Mouse (Mus musculus) layer of hippocampus, postnatal 36 days (tissue): ENCODE results near the gene Smarcd3. TPM values are rescaled to one million over a fixed set of nuclear protein-coding genes. Genes with fewer than 3 reads are reported as not detected.
A peak's percentile ranks its signal among the peaks of the same experiment; 100 is the strongest.

Experiments
- DNase-seq, 2 experiments: peaks; one replicate each; pipeline ENCODE4 v3.0.0; 2022
- microRNA-seq, 2 experiments: library from miRNA; unstranded; fragments of <30 nt; microRNA quantifications; one replicate each; pipeline ENCODE4 v1.2.0; 2021
- total RNA-seq, 2 experiments: library from RNA; stranded (reverse); gene quantifications; 2 replicates each; pipeline ENCODE4 v1.2.3; 2021

Gene Smarcd3
- total RNA-seq, 2 experiments from 2014 or later = 88.0 to 89.8 TPM

DNA sequence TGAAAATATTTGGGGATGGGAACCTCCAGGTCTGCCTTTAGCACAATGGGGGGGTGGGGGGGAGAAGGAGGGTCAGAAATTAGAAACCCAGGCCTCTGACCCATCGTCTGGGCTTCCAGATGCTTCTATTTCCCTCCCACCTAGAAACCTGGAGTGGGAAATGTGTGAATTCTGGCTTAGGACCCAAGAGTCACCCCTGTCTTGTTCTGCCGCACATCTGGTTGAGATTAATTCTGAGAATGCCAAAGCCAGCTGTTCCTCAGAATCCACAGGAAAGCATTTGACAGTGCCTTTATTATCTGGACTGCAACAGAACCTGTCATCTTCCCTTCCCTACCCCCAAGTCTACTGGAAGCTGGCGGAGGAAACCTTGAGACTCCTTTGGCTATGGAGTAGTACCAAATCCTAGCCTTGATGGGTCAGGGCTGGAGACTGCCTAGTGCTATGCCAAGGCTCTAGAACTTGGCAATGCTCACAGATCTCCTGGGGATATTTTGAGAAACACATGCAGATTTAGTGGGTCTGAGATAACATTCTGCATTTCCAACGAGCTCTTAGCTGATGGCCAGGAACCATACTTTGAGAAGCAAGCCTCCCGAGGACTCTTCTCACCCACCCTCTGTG lies 70.5 kb downstream of the Smarcd3 start:
- no peak for DNase-seq

DNA sequence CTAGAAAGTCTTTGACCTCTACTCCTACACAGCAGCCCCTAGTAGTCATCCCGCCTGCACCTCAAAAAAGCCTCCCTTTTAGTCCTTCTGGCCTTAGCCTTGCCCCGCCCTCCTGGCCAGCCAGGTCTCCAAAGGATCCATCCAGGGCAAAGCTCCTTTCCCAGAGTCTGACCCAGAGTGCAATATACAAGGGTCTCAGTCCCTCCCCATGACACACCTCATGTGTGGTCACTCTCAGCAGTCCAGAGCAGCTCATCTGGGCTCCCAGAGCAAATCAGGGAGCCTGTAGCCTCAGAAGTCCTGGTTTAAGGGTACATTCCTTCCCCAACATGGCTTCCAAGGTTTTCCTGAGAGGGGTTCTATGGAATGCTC lies 72.9 kb downstream of the Smarcd3 start:
- DNase-seq = no peak

DNA sequence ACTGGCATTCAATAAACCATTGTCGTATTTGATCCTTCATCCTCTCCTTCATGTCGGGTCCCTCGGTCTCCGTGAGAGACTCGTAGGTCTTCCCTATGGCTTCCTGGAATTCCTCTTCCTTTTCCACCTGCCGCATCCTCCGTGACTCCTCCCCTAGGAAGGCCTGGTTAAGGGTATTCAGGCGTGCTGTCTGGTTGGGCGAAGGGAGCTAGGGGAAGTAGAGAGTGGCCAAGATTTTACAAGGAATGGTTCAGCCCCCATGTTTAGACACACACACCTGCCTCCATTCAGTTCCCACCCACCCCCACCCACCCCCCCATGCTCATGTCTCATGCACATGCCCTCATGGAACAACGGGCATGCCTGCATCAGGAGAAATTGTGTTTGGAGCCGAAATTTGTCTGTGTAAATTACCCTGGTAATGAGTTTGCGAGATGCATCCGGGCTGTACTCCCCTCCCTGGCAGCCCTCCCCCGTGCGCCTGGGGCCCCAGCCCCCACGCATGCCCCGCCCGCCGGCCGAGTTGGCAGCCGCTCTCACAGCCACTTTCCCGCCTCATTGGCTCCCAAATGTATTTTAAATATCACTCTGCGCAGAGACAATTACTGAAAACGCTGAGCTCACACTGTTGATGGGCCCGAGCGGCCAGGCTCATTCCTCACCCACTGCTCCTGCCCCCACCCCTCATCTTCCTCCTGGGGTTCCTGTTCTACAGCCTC lies 73.5 kb downstream of the Smarcd3 start:
- peak; percentile 51 to 54 for DNase-seq

DNA sequence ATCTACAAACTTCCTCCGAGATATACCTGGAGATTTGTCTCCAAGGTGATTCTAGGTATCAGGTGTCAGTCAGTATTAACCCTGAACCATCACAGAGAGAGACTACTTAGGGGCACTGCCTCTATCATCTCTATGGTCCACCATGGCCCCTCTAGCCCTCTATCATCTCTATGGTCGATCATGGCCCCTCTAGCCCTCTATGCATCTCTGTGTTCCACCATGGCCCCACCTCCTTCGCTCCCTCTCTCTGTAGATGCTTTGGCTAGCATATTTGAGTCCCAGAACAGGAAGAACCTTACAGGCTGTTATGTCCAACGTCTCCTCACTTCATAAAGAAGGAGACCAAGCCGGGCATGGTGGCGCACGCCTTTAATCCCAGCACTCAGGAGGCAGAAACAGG lies 81.6 kb downstream of the Smarcd3 start:
- DNase-seq = no peak

DNA sequence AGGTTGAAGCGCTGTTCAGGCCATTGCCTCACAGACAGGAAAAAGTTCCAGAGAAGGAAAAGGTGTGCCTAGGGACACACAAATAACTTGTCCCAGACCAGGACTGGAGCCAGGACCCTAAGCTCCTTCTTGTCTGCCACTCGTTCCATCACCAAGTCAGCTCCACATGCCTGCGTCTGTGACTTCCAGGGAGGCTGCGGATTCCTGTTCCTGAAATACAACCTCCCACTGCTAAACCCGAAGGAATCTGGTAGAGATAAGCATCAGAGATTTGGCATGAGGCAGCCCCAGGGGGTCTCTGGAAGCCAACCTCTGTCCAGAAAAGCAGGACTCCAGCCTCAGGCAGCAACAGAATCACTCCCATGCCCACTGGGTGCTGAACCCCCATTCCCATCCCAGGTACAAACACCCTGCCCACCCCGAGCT lies 83.1 kb downstream of the Smarcd3 start:
- no peak for DNase-seq

Small RNAs within 50 kb of the gene (microRNA-seq; reads per million reads assigned to microRNA genes)
- 1,547 to 2,368 reads per million in 2 experiments for gene Mir671

Other genes with a start within 250 kb of the Smarcd3 start
- gene Atg9b, start 232.3 kb downstream of the Smarcd3 start, total RNA-seq = 1 to 10 TPM; 3.0 to 4.2 TPM
- gene Abcb8, start 230.7 kb downstream of the Smarcd3 start, total RNA-seq = 10 to 100 TPM; 51.9 to 58.7 TPM
- under 1 TPM in 1 of 2 experiments, not detected in 1; 0.23 TPM for gene Asic3, start 211.0 kb downstream of the Smarcd3 start, total RNA-seq
- 100 to 1,000 TPM; 122 TPM for gene Cdk5, start 200.9 kb downstream of the Smarcd3 start, total RNA-seq
- 10 to 100 TPM; 25.6 to 33.2 TPM for gene Slc4a2, start 200.6 kb downstream of the Smarcd3 start, total RNA-seq
- 100 to 1,000 TPM; 121 to 144 TPM for gene Fastk, start 179.1 kb downstream of the Smarcd3 start, total RNA-seq
- gene Tmub1, start 176.6 kb downstream of the Smarcd3 start, total RNA-seq = 10 to 100 TPM; 18.6 to 19.8 TPM
- 100 to 1,000 TPM; 635 to 641 TPM for gene Agap3, start 172.2 kb downstream of the Smarcd3 start, total RNA-seq
- not detected for gene Gbx1, start 97.2 kb downstream of the Smarcd3 start, total RNA-seq
- under 1 TPM in 1 of 2 experiments, not detected in 1; 0.25 TPM for gene Asb10, start 83.4 kb downstream of the Smarcd3 start, total RNA-seq
- not detected for gene 4931409K22Rik, start 67.6 kb downstream of the Smarcd3 start, total RNA-seq
- 10 to 100 TPM; 74.5 to 77.3 TPM for gene Abcf2, start 46.9 kb downstream of the Smarcd3 start, total RNA-seq
- 10 to 100 TPM; 58.0 to 61.2 TPM for gene Chpf2, start 37.7 kb downstream of the Smarcd3 start, total RNA-seq
- 10 to 100 TPM; 63.3 to 65.9 TPM for gene Nub1, start 61.1 kb upstream of the Smarcd3 start, total RNA-seq
- gene Wdr86, start 106.3 kb upstream of the Smarcd3 start, total RNA-seq = 1 to 10 TPM in 1 of 2 experiments, under 1 TPM in 1; 0.22 to 1.5 TPM
- gene Crygn, start 133.6 kb upstream of the Smarcd3 start, total RNA-seq = under 1 TPM; 0.53 to 0.95 TPM
- 100 to 1,000 TPM; 111 to 120 TPM for gene Rheb, start 218.2 kb upstream of the Smarcd3 start, total RNA-seq